Mouse (Mus musculus) ES-E14 (cell line): ENCODE results near the gene Igsf9b. TPM values are rescaled to one million over a fixed set of nuclear protein-coding genes. Genes with fewer than 3 reads are reported as not detected.

Source experiments
- DNase-seq: peaks from one replicate; pipeline ENCODE4 v3.0.0-alpha.2; 2013; ENCODE audit warnings: low read depth, low spot score
- H3K27ac ChIP-seq: 2 replicates; pipeline ENCODE4 v1.5.1; 2012; ENCODE audit warnings: low read depth, mild to moderate bottlenecking, low read length, moderate library complexity, mixed read lengths; ENCODE audit not compliant: poor library complexity, insufficient read depth, severe bottlenecking
- H3K36me3 ChIP-seq: 2 replicates; pipeline ENCODE4 v1.6.1; 2012; ENCODE audit warnings: mild to moderate bottlenecking, low read length, moderate library complexity, mixed read lengths; ENCODE audit not compliant: control insufficient read depth, poor library complexity, insufficient read depth, severe bottlenecking
- H3K4me1 ChIP-seq, 2 experiments: fragments of 150-350 bp in 1 of 2; sonication (generic) in 1 of 2; 2 replicates each; pipeline ENCODE4 v1.6.1; 2012; ENCODE audit warnings: low read length in 2 of 2, mild to moderate bottlenecking in 1 of 2, mixed read lengths in 1 of 2; ENCODE audit not compliant: control insufficient read depth in 2 of 2, insufficient read depth in 2 of 2, poor library complexity in 1 of 2
- H3K4me3 ChIP-seq, 2 experiments: fragments of 150-350 bp in 1 of 2; sonication (generic) in 1 of 2; 2 replicates each; pipeline ENCODE4 v1.5.1; 2012; ENCODE audit warnings: low read length in 2 of 2, low read depth in 1 of 2, mild to moderate bottlenecking in 1 of 2, mixed read lengths in 1 of 2; ENCODE audit not compliant: insufficient read depth in 1 of 2, poor library complexity in 1 of 2, severe bottlenecking in 1 of 2
- H3K9ac ChIP-seq: 2 replicates; pipeline ENCODE4 v1.6.1; 2012; ENCODE audit warnings: low read depth, mild to moderate bottlenecking, low read length, mixed read lengths; ENCODE audit not compliant: poor library complexity, insufficient read depth, severe bottlenecking
- H3K9me3 ChIP-seq: fragments of 150-350 bp; sonication (generic); 2 replicates; pipeline ENCODE4 v1.6.1; 2012; ENCODE audit warnings: low read depth, mild to moderate bottlenecking, low read length; ENCODE audit not compliant: control insufficient read depth, insufficient read depth
- CHD2 ChIP-seq: IDR thresholded peaks from 2 replicates; pipeline ENCODE4 v1.6.1; 2014; ENCODE audit warnings: mild to moderate bottlenecking, low read depth, low read length, inconsistent platforms
- HCFC1 ChIP-seq: IDR thresholded peaks from 2 replicates; pipeline ENCODE4 v1.6.1; 2012; ENCODE audit warnings: low read length, inconsistent platforms, borderline replicate concordance; ENCODE audit not compliant: insufficient read depth
- MAFK ChIP-seq: IDR thresholded peaks from 2 replicates; pipeline ENCODE4 v1.6.1; 2014; ENCODE audit warnings: mild to moderate bottlenecking, low read depth, low read length, inconsistent platforms; ENCODE audit not compliant: insufficient read depth
- ZC3H11A ChIP-seq: IDR thresholded peaks from 2 replicates; pipeline ENCODE4 v1.6.1; 2012; ENCODE audit warnings: low read depth, mild to moderate bottlenecking, inconsistent platforms, low read length, borderline replicate concordance
- ZNF384 ChIP-seq: IDR thresholded peaks from 2 replicates; pipeline ENCODE4 v1.6.1; 2012; ENCODE audit warnings: low read depth, low read length, inconsistent platforms
- in situ Hi-C, 2 experiments: fragments of 600-800 bp; cut with MboI; formaldehyde crosslinking; loops; one replicate each; pipeline ENCODE4 v1.15.1; 2025; ENCODE audit warnings: low sequenced_read_pairs in 2 of 2, inconsistent platforms in 1 of 2; ENCODE audit not compliant: unreplicated experiment in 2 of 2
- total RNA-seq: library from RNA; depleted of rRNA; stranded (reverse); fragments of 300-350 nt; gene quantifications from 2 replicates; pipeline ENCODE4 v1.2.3, GENCODE M21; 2012

Igsf9b gene
- total RNA-seq, 1 experiment, result 31.5 TPM

GRCm38 (mm10) chr9:27336962-27337636 is 38.1 kb downstream of the Igsf9b start:
- no peak overlapping the region for H3K27ac ChIP-seq
- TF ChIP-seq MAFK (no peak), CHD2 (no peak), ZNF384 (no peak), ZC3H11A (no peak), HCFC1 (no peak)
- no peaks in the 10 kb centered on the region for H3K9me3 ChIP-seq
- no peak overlapping the region for H3K9ac ChIP-seq
- DNase-seq, result no peak
- peaks cover 57% of the 10 kb centered on the region for H3K36me3 ChIP-seq
- in situ Hi-C loops, result no loop called here
- no peak overlapping the region for H3K4me3 ChIP-seq
- H3K4me1 ChIP-seq, result peaks cover 0 to 7% of the 10 kb centered on the region in 2 experiments; a peak in 2 of 4 replicates

- Histone ChIP-seq H3K4me3 (no peak overlapping the region), H3K9ac (no peak overlapping the region), H3K36me3 (peaks cover 53% of the 10 kb centered on the region), H3K4me1 (peaks cover 0 to 5% of the 10 kb centered on the region in 2 experiments; a peak in 2 of 4 replicates), H3K27ac (no peak overlapping the region), H3K9me3 (no peaks in the 10 kb centered on the region)
- in situ Hi-C loops, result no loop called here
- TF ChIP-seq ZNF384 (no peak), ZC3H11A (no peak), MAFK (no peak), HCFC1 (no peak), CHD2 (no peak)
- DNase-seq, result no peak
Measured at GRCm38 (mm10) chr9:27339168-27339567, 40.2 kb downstream of the Igsf9b start.

GRCm38 (mm10) chr9:27346541-27347269 is 47.7 kb downstream of the Igsf9b start:
- no peak overlapping the region for H3K9ac ChIP-seq
- DNase-seq, result no peak
- peaks cover 47% of the 10 kb centered on the region for H3K36me3 ChIP-seq
- TF ChIP-seq CHD2, result no peak
- no peak for TF ChIP-seq ZNF384
- no peak for TF ChIP-seq MAFK
- no peak for TF ChIP-seq ZC3H11A
- TF ChIP-seq HCFC1, result no peak
- no peak overlapping the region for H3K4me3 ChIP-seq
- in situ Hi-C loops, result no loop called here
- no peaks in the 10 kb centered on the region for H3K4me1 ChIP-seq
- H3K9me3 ChIP-seq, result no peaks in the 10 kb centered on the region
- H3K27ac ChIP-seq, result no peak overlapping the region

DNA sequence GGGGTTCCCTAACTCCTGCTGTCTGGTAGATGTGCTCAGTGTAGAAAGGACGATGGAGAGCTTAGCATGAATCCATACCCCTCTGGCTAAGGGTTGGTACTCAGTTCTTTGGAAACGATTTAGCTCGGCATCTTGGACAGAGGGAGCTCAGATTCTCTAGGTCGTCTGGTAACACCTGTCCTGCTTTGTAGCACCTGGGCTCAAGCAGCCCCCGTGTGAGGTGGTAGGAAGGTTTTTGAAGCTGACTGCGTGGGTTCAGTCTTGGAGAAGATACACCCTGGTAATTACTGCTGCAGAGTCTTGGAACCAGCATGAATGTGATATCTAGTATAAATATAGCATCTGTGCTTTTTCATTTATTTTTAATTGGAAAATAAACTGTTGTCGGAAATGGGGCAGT is 54.1 kb downstream of the Igsf9b start:
- TF ChIP-seq CHD2 (no peak), ZNF384 (no peak), MAFK (no peak), HCFC1 (no peak), ZC3H11A (no peak)
- peaks cover 12% of the 10 kb centered on the region for H3K36me3 ChIP-seq
- H3K4me3 ChIP-seq, result no peak overlapping the region
- in situ Hi-C loops, result no loop called here
- no peak overlapping the region for H3K9ac ChIP-seq
- no peaks in the 10 kb centered on the region for H3K9me3 ChIP-seq
- DNase-seq, result no peak
- H3K4me1 ChIP-seq, result peaks cover 0 to 3% of the 10 kb centered on the region in 2 experiments; a peak in 1 of 4 replicates
- no peak overlapping the region for H3K27ac ChIP-seq
